Mouse (Mus musculus) 416B (cell line): ENCODE results near the gene Tdo2.
A peak's percentile ranks its signal among the peaks of the same experiment; 100 is the strongest.

Experiments used
- DNase-seq: peaks from one replicate; pipeline ENCODE4 v3.0.0; 2011; ENCODE audit warnings: low read depth

Tdo2 gene

GRCm38 (mm10) chr3:81943097-81943496, 32.9 kb downstream of the Tdo2 start:
- no peak for DNase-seq

GRCm38 (mm10) chr3:81942341-81942740, 33.7 kb downstream of the Tdo2 start:
- no peak for DNase-seq

- no peak for DNase-seq
Observed at GRCm38 (mm10) chr3:81938924-81939323, 37.1 kb downstream of the Tdo2 start.

- peak; percentile 15 for DNase-seq
Observed at GRCm38 (mm10) chr3:81933348-81933747, 42.7 kb downstream of the Tdo2 start.

GRCm38 (mm10) chr3:81932141-81933101, 43.6 kb downstream of the Tdo2 start, which contains the start of gene Ctso:
Gene Ctso, plus strand, starts transcription at chr3:81932601.
- DNase-seq, result peak; percentile 83

- DNase-seq, result no peak
Observed at GRCm38 (mm10) chr3:81931695-81932094, 44.3 kb downstream of the Tdo2 start.

GRCm38 (mm10) chr3:81929073-81929472, 46.9 kb downstream of the Tdo2 start:
- DNase-seq, result no peak

- no peak for DNase-seq
Observed at GRCm38 (mm10) chr3:81926764-81927325, 49.2 kb downstream of the Tdo2 start.

GRCm38 (mm10) chr3:81925856-81926255, 50.1 kb downstream of the Tdo2 start:
- peak; percentile 14 for DNase-seq

GRCm38 (mm10) chr3:81924931-81925330, 51.1 kb downstream of the Tdo2 start:
- peak; percentile 80 for DNase-seq

GRCm38 (mm10) chr3:81922910-81923309, 53.1 kb downstream of the Tdo2 start:
- DNase-seq, result peak; percentile 77

GRCm38 (mm10) chr3:81919681-81920080, 56.3 kb downstream of the Tdo2 start:
- no peak for DNase-seq

- peak; percentile 56 for DNase-seq
Observed at GRCm38 (mm10) chr3:81918215-81918614, 57.8 kb downstream of the Tdo2 start.

- peak; percentile 78 for DNase-seq
Observed at GRCm38 (mm10) chr3:81917354-81917935, 58.6 kb downstream of the Tdo2 start.

GRCm38 (mm10) chr3:81916030-81916686, 59.8 kb downstream of the Tdo2 start:
- DNase-seq, result peak; percentile 85

GRCm38 (mm10) chr3:81910286-81911036, 65.5 kb downstream of the Tdo2 start:
- no peak for DNase-seq
